Mouse (Mus musculus) CH12.LX (cell line): Measurements from ENCODE around the gene Olfr1396.

Experiments
- CHD2 ChIP-seq: IDR thresholded peaks from 2 replicates; pipeline ENCODE4 v1.6.1; 2011; ENCODE audit warnings: low read length, improper control_type of control experiment
- ELF1 ChIP-seq: IDR thresholded peaks from 2 replicates; pipeline ENCODE4 v1.6.1; 2014; ENCODE audit warnings: low read depth, mild to moderate bottlenecking, inconsistent platforms, low read length, improper control_type of control experiment
- EP300 ChIP-seq: IDR thresholded peaks from 2 replicates; pipeline ENCODE4 v1.6.1; 2011; ENCODE audit warnings: low read length, improper control_type of control experiment
- MAFK ChIP-seq: IDR thresholded peaks from 2 replicates; pipeline ENCODE4 v1.6.1; 2011; ENCODE audit warnings: low read length, improper control_type of control experiment; ENCODE audit not compliant: insufficient replicate concordance
- MAX ChIP-seq: IDR thresholded peaks from 2 replicates; pipeline ENCODE4 v1.6.1; 2011; ENCODE audit warnings: low read length, improper control_type of control experiment
- PAX5 ChIP-seq: IDR thresholded peaks from 2 replicates; pipeline ENCODE4 v1.6.1; 2012; ENCODE audit warnings: low read length, inconsistent platforms, mixed read lengths
- POLR2A ChIP-seq: IDR thresholded peaks from 2 replicates; pipeline ENCODE4 v1.6.1; 2011; ENCODE audit warnings: low read depth, mild to moderate bottlenecking, improper control_type of control experiment, low read length

GRCm38 (mm10) chr11:49095367-49095766 lies 19.3 kb downstream of the Olfr1396 start:
- TF ChIP-seq ELF1 (no peak), PAX5 (no peak), MAFK (no peak), MAX (no peak), POLR2A (no peak), EP300 (no peak), CHD2 (no peak)
